Mouse (Mus musculus) forebrain, embryonic 10.5 days (tissue): ENCODE measurements around the gene Mok. TPM values are rescaled to one million over a fixed set of nuclear protein-coding genes. Genes with fewer than 3 reads are reported as not detected.

Experiments
- DNase-seq: peaks from one replicate; pipeline ENCODE4 v3.0.0-alpha.2; 2017; ENCODE audit warnings: low spot score; ENCODE audit errors: extremely low spot score
- H3K27ac ChIP-seq: fragments of 300-500 bp; sonication (generic); 2 replicates; pipeline ENCODE4 v1.5.1; 2016; ENCODE audit warnings: mild to moderate bottlenecking
- H3K27me3 ChIP-seq: fragments of 300-500 bp; sonication (generic); 2 replicates; pipeline ENCODE4 v1.6.1; 2016; ENCODE audit warnings: mild to moderate bottlenecking; ENCODE audit not compliant: poor library complexity, severe bottlenecking
- H3K36me3 ChIP-seq: fragments of 300-500 bp; sonication (generic); replicated peaks from 2 replicates; pipeline ENCODE4 v1.6.1; 2016; ENCODE audit warnings: mild to moderate bottlenecking, moderate library complexity
- H3K4me1 ChIP-seq: fragments of 300-500 bp; sonication (generic); 2 replicates; pipeline ENCODE4 v1.6.1; 2016
- H3K4me3 ChIP-seq: fragments of 300-500 bp; sonication (generic); 2 replicates; pipeline ENCODE4 v1.5.1; 2016; ENCODE audit warnings: mild to moderate bottlenecking, moderate library complexity
- H3K9me3 ChIP-seq: fragments of 300-500 bp; sonication (generic); 2 replicates; pipeline ENCODE4 v1.6.1; 2016; ENCODE audit warnings: mild to moderate bottlenecking, moderate library complexity
- WGBS: fragments of 180-500 bp; shearing (Covaris S2); methylation state at CpG from one replicate; pipeline ENCODE4 v1.1.7; 2016; 5-methylcytosine and 5-hydroxymethylcytosine counted together
- polyA plus RNA-seq: library from polyadenylated mRNA; unstranded; fragments of >200 nt; fragmentation: Nextera tagmentation; extraction: Ambion mirVana; gene quantifications from 2 replicates; pipeline ENCODE4 v1.2.1, GENCODE M21; 2016

Mok gene
- polyA plus RNA-seq, 1 experiment from 2014 or later = 11.7 TPM

DNA sequence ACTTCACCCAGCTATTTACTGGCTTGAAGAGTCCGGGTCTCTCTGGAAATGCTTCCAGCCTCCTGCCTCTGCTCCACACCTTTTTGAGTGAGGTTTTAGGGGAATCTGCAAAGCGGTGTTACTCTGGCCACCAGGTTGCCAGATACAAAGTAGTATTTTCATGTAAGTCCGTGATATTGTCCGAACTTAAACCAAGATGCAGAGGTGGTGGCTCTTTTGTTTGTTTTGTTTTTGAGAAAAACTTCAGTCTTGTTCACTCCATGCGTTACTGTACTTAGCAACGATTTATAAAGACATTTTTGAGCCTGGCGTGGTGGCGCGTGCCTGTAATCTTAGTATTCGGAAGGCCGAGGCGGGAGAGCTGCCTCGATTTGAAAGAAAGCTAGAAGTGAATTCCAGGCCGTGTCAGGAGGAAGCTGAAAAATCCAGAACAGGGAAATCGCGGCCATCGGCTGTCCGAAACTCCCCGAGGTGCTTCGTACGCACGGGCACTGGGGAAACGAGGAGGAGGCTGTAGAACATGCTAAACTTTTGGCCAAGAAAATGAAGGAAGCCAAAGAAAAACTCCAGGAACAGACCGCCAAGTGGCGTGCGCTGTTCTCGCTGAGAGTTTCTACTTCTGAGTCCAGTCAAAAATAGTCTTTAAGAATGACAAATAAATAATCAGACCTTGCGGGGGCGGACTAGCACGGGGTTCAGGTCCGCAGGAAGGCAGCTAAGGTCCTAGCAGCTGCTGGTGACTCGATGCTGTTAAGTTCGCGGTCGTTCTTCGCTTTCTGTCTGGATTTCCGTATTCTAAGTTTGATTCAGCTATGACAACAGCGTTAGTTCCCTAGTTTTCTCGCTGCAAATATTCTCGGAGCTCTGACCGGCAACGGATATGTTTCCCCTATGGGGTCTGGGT is 3.7 kb upstream of the Mok start:
- peak overlapping the region; percentile 59 for H3K4me3 ChIP-seq
- no peaks in the 10 kb centered on the region for H3K9me3 ChIP-seq
- H3K27me3 ChIP-seq = peaks cover 57% of the 10 kb centered on the region
- no peak for DNase-seq
- WGBS = 1% methylated on average over 42 of the region's 42 CpGs
- no peaks in the 10 kb centered on the region for H3K36me3 ChIP-seq
- H3K27ac ChIP-seq = peak overlapping the region; percentile 62
- H3K4me1 ChIP-seq = peaks cover 48% of the 10 kb centered on the region

DNA sequence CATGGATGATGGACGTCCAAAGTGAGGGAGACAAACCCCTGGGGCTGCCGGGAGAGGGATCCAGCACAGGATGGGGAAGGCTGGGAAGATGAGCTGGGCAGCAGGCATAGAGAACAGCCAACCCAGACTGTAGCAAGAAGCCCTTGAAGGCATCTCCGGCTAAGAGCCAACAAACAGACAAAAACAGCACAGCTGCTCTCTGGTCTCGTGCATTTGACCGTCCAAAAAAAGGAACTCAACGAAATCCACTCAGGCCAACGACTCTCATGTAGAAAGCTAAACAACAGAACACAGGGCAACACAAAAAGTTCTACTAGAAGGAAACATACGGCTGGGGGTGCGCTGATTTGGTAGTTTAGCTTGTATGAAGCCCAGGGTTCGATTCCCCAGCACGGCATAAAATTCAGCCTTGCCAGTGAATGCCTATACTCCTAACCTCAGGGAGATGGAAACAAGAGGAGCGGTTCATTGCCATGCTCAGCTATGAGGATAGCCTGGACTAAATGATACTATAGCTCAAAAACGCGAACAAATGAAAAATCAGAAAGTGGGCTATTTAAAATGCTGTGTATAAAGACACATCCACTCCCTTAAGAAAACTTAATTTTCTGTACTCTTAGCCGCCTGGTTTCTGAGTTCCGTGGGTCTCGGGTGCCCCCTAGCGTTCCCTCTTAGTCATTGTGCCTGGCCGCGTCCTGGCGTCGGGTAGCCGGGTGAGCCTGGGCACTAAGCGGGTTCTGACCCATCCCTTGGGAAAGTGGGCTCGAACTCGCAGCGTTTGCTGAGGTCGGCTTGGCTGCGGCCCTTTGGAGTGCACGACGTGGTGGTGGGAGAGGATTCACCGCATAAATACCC is 2.7 kb upstream of the Mok start:
- Histone ChIP-seq H3K4me1 (peaks cover 45% of the 10 kb centered on the region), H3K27me3 (peaks cover 58% of the 10 kb centered on the region), H3K9me3 (no peaks in the 10 kb centered on the region), H3K36me3 (no peaks in the 10 kb centered on the region), H3K4me3 (peak overlapping the region; percentile 59), H3K27ac (no peak overlapping the region)
- DNase-seq = peak; percentile 87
- 21% methylated on average over 32 of the region's 32 CpGs for WGBS

DNA sequence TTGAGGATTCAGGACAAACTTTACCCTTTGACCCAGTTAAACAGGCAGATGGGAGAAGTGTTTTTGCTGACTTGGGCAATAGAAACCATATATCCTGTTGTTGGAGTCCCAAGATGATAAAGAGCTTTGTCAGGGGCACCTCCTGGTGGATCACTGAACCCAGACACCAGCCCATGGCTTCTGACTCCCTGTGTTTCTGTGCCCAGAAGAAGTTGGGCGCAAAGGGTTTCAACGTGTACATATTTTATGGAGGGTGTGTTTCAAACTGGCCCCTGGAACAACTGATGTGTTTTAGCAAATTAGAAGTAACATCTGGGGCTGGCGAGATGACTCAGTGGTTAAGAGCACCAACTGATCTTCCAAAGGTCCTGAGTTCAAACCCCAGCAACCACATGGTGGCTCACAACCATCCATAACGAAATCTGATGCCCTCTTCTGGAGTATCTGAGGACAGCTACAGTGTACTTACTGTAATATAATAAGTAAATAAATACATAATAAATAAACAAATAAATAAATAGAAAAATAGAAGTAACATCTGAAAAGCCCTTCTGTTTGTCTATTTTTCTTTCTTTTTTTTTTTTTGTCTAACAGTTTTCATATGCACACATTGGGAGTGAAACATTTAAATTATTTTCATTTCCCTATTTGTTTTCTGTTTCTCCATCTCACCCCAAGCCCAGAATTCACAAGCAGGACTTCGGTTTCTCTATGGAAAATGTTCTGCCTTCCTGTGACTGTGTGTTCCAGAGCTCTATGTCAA is 1.2 kb upstream of the Mok start:
- Histone ChIP-seq H3K27ac (no peak overlapping the region), H3K9me3 (no peaks in the 10 kb centered on the region), H3K36me3 (no peaks in the 10 kb centered on the region), H3K4me3 (no peak overlapping the region), H3K4me1 (peaks cover 56% of the 10 kb centered on the region), H3K27me3 (peaks cover 44% of the 10 kb centered on the region)
- DNase-seq = no peak
- WGBS = 74% methylated on average over 5 of the region's 5 CpGs

DNA sequence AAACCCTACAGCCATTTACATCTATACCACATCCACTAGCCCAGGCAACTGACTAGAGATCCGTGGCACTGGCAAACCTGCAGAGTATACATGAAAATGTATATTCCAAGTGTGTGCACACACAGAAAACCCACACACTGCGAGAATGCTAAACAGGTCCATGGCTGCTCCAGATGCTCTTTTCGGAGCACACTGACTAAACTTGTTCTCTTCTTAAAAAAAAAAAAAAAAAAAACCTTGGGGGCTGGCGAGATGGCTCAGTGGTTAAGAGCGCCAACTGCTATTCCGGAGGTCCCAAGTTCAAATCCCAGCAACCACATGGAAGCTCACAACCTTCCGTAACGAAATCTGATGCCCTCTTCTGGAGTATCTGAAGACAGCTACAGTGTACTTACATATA is 2.9 kb downstream of the Mok start:
- Histone ChIP-seq H3K36me3 (no peaks in the 10 kb centered on the region), H3K27me3 (peaks cover 11% of the 10 kb centered on the region; the same call in 1 of the 2 replicates), H3K4me1 (peaks cover 40% of the 10 kb centered on the region), H3K9me3 (no peaks in the 10 kb centered on the region), H3K27ac (peak overlapping the region; percentile 86; the same call in 1 of the 2 replicates), H3K4me3 (no peak overlapping the region)
- DNase-seq = no peak
- WGBS = 86% methylated on average over 8 of the region's 8 CpGs

DNA sequence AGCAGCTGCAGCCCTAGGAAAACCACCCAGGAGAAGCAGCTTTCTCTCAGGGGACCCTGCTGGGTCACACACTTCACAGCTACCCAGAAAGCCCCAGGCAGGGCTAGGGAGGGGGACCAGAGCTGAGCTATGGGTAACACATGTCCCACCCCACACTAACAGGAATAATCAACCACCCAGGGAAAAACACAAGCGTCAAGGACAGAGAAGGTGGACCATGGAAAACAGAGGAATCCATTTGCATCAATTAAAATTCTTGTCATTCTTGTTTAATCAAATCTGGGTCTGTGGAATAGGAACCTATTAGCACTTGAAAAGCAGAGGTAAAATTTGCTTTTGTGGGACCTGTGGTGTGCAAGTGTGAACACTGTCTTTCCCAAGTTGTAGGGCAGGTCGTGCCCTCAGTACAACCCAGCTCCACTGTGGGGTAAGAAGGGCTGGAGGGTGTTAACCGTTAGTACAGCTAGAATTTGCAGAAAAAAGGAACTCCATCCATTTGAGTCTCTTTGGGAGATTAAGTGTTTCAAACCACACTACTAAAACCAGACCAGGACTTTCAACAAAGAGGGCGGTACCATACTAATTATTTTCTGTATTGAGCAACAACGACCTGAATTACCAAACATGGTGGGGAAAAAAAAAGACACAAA is 3.4 kb downstream of the Mok start:
- Histone ChIP-seq H3K27ac (peak overlapping the region; percentile 86), H3K4me1 (peaks cover 40% of the 10 kb centered on the region), H3K27me3 (peaks cover 11% of the 10 kb centered on the region; the same call in 1 of the 2 replicates), H3K36me3 (no peaks in the 10 kb centered on the region), H3K4me3 (peak overlapping the region; percentile 32; the same call in 1 of the 2 replicates), H3K9me3 (no peaks in the 10 kb centered on the region)
- no peak for DNase-seq
- 32% methylated on average over 5 of the region's 5 CpGs for WGBS

DNA sequence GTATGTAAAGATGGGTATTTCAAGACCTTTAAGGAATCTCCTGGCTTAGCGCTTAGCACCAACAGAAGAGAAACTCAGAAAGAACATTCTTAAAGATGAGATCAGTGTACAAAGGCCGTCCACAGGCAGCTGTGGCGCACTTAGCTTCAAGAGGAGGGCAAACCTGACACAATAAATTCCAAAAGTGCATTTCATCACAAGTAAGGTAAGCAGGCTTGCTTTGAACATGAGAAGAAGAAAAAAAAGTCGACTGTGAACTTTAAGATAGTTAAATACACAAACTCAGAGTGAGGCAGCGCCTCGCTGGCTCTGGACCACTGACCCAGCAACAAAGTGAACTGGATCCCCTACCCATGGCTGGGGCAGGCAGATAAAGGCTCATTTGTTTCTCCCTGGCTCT is 4.0 kb downstream of the Mok start:
- H3K4me1 ChIP-seq = peaks cover 40% of the 10 kb centered on the region
- peak overlapping the region; percentile 32; the same call in 1 of the 2 replicates for H3K4me3 ChIP-seq
- H3K36me3 ChIP-seq = no peaks in the 10 kb centered on the region; the same call in 1 of the 2 replicates
- peaks cover 11% of the 10 kb centered on the region; the same call in 1 of the 2 replicates for H3K27me3 ChIP-seq
- H3K27ac ChIP-seq = peak overlapping the region; percentile 86
- DNase-seq = no peak
- no peaks in the 10 kb centered on the region for H3K9me3 ChIP-seq
- 52% methylated on average over 6 of the region's 6 CpGs for WGBS

DNA sequence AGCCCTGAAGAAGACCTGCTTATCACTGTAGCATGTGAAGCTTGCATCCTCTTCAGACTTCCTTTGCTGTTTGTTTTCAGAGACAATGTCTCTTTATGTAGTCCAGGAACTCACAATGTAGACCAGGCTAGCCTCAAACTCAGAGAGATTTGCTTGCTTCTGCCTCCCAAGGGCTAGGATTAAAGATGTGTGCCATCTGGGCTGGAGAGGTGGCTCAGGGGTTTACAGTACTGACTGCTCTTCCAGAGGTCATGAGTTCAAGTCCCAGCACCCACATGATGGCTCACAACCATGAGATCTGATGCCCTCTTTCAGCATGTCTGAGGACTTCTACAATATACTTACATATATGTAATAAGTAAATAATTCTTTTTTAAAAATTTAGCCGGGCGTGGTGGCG is 5.6 kb downstream of the Mok start:
- Histone ChIP-seq H3K4me1 (peaks cover 32% of the 10 kb centered on the region), H3K27ac (no peak overlapping the region), H3K27me3 (peaks cover 11% of the 10 kb centered on the region; the same call in 1 of the 2 replicates), H3K36me3 (no peaks in the 10 kb centered on the region; the same call in 1 of the 2 replicates), H3K9me3 (no peaks in the 10 kb centered on the region), H3K4me3 (no peak overlapping the region)
- no peak for DNase-seq
- 95% methylated on average over 3 of the region's 3 CpGs for WGBS

DNA sequence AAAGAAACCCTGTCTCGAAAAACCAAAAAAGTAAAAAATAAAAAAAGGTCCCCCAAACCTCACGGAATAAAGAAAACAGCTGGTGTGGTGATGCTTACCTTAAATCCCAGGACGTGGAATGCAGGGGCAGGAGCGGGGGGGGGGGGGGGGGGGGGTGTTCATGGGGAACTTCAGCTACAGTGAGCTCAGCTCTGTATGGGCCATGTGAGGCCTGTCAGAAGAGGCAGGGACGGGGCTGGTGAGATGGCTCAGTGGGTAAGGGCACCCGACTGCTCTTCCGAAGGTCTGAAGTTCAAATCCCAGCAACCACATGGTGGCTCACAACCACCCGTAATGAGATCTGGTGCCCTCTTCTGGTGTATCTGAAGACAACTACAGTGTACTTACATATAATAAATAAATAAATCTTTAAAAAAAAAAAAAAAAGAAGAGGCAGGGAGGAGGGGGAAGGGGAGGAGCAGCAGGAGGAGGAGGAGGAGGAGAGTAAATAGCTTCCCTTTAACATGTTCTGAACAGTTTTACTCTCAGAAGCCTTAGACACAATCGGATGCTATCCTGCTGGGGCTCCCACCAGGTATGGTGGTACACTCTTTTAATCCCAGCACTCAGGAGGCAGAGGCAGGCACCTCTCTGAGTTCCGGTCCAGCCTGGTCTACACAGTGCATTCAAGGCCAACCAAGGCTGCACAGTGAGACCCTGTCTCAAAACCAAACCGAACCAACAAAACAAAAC is 10.3 kb downstream of the Mok start:
- H3K27me3 ChIP-seq = no peaks in the 10 kb centered on the region
- WGBS = 86% methylated on average over 9 of the region's 11 CpGs
- H3K4me3 ChIP-seq = no peak overlapping the region
- H3K27ac ChIP-seq = no peak overlapping the region
- peaks cover 4% of the 10 kb centered on the region for H3K36me3 ChIP-seq
- H3K9me3 ChIP-seq = no peaks in the 10 kb centered on the region
- no peak for DNase-seq
- H3K4me1 ChIP-seq = peaks cover 4% of the 10 kb centered on the region; the same call in 1 of the 2 replicates

DNA sequence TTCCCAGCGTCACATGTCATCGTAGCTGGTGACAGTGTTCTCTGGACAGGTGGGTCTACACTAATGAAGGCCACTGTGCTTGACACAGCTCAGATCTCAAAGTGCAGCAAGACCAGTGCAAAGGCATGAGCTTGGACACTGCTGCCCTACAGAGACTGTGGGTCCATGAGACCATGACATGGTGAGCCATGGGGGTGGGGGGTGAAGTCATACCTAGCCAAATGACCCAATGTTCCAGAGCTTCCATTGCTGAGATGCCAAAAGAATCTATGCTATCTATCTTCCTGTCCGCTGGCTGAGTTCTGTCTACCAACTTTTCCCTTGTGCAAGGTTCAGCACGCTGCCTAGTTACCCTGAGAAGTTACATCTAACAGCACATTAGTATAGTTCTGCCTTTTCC is 11.8 kb downstream of the Mok start:
- no peaks in the 10 kb centered on the region for H3K27me3 ChIP-seq
- H3K9me3 ChIP-seq = no peaks in the 10 kb centered on the region
- WGBS = 96% methylated on average over 4 of the region's 4 CpGs
- no peaks in the 10 kb centered on the region for H3K4me1 ChIP-seq
- H3K4me3 ChIP-seq = no peak overlapping the region
- peaks cover 4% of the 10 kb centered on the region for H3K36me3 ChIP-seq
- H3K27ac ChIP-seq = no peak overlapping the region
- DNase-seq = no peak

DNA sequence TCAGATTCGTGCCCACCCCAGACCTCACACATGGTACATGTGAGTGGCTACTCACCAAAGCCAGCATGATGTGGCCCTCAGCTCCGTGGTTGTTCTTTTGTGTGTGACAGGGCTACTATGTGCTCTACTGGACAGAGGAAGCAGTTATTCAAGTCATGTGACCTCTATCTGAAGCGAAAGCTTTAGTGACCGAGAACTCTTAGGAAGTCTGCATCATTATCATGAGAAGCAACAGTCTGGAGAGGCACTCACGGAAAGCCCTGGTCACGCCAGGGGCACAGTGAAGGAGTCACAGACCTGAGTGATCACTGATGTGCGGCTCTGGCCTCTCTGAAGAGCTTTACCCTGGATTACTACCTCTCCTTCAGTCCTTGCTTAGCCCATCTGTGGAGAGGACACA is 18.4 kb downstream of the Mok start:
- Histone ChIP-seq H3K27ac (no peak overlapping the region), H3K9me3 (no peaks in the 10 kb centered on the region), H3K4me1 (no peaks in the 10 kb centered on the region), H3K4me3 (no peak overlapping the region), H3K36me3 (peaks cover 24% of the 10 kb centered on the region), H3K27me3 (no peaks in the 10 kb centered on the region)
- WGBS = 89% methylated on average over 7 of the region's 7 CpGs
- DNase-seq = no peak

DNA sequence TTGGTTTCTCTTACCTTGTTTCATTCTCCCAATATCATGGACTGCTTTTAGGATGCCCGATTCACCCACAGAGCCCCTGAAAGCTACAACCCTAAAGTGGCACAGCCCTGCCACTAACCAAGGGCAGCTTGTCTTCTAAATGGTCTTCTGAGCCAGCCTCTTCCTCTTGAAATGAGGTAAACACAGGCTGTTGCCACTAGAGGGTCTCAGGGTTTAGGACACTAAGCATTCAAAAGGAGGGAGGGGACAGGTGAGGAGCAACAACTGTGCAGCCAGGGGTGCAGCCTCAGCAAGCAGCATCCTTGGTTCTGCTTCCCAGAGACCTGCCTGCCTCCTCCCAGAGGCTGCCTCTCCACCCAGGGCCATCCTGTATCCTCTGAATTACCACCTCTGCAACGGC is 19.0 kb downstream of the Mok start:
- no peak for DNase-seq
- no peak overlapping the region for H3K4me3 ChIP-seq
- H3K9me3 ChIP-seq = no peaks in the 10 kb centered on the region
- 84% methylated on average over 2 of the region's 2 CpGs for WGBS
- peaks cover 20% of the 10 kb centered on the region; the same call in 1 of the 2 replicates for H3K36me3 ChIP-seq
- H3K27ac ChIP-seq = no peak overlapping the region
- no peaks in the 10 kb centered on the region for H3K4me1 ChIP-seq
- H3K27me3 ChIP-seq = no peaks in the 10 kb centered on the region
